Mouse (Mus musculus) frontal cortex, postnatal 10 days (tissue): ENCODE results near the gene Atrx.
"Not testable (repeated sequence)": the region's sequence is repeated elsewhere in the genome, so short reads cannot be mapped to it uniquely, and the experiment has no call there.

Source experiments
- DNase-seq, 2 experiments: peaks; one replicate each; pipeline ENCODE4 v3.0.0; 2022; ENCODE audit warnings: low spot score in 2 of 2, mixed read lengths in 1 of 2

The Atrx gene

DNA sequence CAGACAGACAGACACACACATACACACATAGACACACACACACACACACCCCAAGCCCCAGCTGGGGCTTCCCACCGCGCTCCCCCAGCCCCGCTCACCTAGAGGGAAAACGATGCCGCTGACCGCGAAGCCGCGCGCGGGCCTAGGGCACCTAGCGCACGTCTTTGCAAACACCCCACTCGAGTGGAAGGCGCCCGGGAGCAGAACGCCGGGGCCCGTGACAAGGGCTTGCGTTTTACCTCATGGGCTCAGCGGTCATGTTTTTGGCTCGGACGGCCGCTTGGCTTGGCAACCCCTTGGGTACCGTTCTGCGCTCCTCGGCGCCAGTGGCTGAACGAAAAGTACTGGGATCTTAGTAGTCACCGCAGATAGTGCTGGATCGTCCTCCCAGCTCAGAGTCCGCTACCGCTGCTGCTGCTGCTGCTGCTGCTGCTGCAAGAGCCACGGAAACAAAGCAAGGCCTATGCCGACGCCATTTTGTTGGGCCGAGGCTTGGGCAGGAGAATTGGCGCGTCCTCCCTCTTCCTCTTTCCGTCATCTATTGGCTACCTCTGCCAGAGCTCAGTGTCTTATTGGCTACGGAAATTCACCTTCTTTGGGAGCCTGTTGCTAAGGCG is at the start of gene Atrx:
Gene Atrx (minus strand): TSS at position 543 of the 617 bp plus-strand sequence.
- DNase-seq, result peak; percentile 65 to 67

DNA sequence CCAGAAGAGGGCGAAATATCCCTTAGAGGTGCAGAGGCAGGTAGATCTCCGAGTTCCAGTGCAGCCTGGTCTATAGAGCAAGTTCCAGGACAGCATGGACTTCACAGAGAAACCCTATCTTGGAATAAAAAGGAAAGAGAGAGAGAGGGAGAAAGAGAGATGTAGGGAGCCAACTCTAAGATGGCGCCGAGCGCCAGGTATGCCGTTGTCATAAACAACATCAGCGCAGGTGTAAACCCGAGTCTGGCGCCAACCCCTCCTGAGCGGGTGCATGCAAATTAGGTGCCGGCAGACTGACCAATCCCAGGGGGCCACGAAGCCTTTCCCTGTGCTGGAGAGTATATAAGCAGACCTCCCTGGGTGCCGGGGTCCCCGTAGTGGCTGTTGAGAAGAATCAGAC is 27.9 kb upstream of the Atrx start:
- DNase-seq, result not testable (repeated sequence)

DNA sequence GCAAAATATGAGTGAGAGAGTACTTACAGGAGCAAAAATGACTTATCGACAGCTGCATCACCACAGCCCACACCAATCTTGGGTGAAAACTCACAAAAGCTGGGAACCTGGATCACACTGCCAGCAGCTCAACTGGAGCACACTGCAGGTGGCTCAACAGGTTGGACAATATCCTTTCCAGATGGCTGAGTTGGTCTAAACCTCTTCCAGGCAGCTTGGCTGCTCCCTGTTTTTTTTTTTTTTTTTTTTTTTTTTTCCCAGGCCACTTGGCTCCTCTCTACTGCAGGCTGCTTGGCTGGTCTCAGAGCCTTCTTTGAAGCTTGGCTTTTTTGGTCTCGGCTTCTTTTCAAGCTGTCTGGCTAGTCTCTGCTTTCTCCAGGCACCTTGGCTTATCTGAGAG is 24.8 kb upstream of the Atrx start:
- DNase-seq, result no peak

DNA sequence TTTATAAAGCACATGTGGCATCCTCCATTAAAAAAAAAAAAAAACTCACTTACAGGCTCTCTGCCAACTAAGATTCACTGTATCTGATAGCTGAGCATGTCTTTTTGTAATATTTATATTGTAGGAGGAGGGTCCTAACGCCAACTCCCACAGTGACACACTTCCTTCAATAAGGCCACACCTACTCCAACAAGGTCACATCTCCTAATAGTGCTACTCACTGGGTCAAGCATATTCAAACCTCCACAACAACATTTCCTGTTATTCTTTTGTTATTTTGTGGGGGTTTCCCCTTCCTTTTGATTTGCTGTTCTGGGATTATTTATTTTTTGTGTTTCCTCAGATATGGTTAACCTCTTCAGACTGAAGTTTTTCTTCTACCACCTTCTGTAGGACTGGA is 17.2 kb upstream of the Atrx start:
- no peak for DNase-seq

DNA sequence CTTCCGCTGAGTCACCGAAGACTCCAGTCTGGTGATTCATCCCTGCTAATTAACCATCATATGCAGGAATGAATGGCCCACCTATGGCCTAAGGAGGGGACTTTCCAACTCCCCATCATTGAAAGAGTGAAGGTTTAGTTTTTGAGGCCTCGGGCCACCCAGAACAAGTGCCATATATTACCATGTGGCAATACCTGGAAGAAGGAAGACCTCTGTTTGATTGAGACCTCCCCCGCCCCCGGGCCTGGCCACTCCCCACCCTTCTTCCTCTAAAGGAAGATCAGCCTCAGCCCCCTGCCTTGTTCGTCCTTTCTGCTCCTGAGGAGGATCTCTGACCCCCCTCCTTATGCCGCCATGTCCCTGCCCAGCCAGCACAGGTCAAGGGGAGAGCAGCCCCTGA is 10.0 kb upstream of the Atrx start:
- DNase-seq, result no peak

DNA sequence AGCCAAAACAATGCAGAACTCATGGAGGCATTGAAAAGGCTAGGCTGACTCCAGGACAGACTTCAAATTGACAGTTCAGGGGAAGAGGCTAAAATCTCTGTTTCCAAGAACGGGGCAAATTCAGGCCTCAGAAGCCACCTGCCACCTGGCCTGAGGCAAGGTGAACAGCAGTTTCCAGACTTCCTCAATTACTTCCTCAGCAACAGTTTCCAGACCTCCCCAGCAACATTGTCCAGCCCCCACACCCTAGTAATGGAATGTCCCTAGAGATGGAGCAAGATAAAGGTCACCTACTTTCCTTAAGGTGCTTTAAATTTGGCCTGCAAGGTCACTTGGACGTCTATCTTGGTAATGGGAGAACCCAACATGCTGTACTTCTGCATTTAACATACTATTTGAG is 8.5 kb upstream of the Atrx start:
- no peak for DNase-seq

DNA sequence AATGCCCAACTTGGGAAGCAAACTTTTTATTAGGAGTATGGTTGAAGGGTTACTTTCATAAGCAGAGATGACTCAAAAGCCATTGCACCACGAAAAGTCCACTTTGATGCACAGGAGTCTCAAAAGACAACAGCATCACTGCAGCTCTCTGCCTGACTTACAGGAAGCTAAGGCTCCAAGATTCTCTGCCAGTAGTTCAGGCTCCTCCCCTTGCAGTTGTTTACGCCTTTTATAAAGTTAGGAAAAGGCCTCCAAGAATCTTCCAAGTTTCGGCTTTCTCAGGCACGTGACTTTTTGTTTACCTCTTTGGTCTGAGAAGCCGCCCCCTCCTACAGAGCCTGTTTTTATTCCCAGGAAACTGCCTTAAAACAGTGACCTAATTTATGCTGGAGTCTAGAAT is 5.1 kb upstream of the Atrx start:
- DNase-seq, result no peak

DNA sequence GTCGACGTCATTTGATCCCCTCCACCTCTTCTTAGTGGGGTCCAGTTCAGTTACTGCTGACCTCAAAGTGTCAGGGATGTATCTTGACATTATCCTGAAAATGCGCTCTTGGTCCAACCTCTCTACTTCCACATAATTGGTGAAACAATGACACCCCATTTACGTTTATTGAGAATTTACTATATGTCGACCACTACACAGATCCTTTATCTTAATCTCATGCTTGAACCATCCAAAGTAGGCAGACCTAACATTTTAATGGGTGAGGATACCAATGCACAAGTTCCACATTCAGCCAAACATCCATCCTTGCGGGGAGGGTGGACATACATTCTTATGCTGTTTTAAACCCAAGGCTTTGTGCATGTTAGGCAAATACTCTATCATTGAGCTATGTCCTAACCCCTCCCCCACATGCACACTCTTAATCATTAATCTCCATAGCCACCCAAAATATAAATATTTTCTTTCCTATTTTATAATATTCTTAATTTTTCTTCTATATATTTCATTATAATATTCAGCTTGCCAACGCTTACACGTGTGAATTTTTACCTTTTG is 355 bp upstream of the Atrx start:
- DNase-seq, result no peak

DNA sequence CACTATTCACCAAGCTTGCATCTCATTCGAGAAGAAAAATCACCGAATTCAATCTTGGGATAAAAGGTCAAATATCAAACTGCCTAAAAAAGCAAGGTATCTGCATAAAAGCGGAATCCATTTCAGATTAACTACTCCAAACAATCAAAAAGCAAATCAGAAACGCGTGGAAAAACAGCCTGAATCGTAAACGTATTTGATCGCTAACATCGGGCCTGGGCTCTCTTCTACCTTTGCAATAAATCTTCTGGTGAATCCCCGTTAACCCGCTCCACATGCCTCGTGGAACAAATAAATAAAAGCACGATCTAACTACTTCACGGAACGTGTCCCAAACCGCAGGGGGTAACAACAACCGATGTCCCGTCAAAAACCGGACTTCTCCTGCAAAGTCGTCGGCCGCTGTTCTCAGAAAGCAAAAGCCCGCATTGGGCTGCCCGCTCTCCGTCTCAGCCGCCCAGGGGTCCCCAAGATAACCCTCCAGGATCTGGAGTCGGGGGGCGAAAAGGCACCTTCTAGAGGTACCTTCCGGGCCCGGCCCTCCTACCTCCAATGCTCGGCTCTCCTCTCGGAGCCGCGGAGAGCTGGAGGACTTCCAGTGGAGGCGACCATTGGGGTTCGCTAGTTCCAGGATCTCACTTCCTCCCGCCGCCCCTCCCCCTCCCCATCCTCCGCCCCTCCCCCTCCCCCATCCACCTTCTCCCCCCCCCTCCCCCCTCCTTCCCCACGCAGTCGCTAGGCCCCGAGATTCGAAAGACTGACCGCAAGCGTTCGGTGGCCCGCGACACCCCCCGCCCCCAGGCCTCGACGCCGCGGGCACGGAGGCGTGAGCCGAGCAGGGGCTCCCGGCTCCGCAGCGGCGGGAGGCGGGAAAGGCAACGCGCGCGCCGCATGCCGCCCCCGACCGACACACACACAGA is 1.0 kb downstream of the Atrx start:
- peak; percentile 20 to 22 for DNase-seq

DNA sequence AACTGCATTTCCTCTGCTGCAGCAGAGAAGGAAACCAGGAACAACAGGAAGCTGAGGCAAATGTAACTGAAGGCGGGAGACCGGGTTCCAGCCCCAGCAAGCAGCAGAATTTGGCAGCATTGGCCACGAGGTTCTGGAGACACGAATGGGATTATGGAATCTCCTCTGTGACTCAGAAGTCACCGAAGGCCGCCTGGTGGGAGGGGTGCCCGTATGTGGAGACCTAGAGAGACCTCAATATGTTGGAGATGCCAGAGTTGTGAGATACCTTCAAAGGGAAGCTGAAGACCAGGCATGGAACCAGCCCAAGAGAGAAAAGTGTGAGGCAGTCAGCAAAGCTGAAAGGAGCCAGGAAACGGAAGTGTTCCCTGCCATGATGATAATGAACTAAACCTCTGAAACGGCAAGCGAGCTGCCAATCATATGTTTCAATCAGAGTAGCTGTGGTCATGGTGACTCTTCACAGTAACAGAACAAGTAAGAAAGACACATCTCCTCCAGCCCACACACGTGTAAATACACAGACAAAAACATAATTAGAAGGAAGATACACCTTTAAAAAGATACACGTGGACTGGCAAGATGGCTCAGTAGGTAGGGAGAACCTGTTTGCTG is 3.0 kb downstream of the Atrx start:
- no peak for DNase-seq

DNA sequence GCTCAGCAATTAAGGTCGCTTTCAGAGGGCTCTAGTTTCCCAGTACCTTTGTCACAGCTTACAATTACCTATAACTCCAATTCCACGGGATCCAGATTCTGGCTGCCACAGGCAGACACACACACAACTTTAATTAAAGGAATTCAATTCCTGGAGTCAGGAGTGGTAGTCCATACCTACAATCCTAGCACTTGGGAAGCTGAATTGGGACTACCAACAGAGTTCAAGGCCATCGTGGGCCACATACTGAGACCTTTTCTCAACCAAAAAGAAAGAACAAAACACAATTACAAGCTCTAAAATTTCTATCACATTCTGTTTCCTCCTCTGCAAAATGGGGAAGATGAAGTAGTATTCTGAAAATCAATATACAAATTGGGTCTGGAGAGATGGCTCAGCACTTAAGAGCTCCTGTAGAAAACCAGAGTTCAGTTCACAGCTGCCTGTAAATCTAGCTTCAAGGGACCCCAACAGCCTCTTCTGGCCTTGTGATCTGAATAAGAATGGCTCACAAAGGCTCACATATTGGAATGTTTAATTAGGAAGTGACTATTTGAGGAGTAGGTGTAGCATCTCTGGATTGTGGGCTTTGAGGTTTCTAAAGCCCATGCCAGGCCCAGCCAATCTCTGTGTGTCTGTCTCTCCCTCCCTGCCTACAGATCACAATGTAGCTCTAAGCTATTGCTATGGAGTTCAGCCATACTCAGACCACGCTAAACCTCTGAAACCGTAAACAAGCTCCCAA is 4.7 kb downstream of the Atrx start:
- no peak for DNase-seq

DNA sequence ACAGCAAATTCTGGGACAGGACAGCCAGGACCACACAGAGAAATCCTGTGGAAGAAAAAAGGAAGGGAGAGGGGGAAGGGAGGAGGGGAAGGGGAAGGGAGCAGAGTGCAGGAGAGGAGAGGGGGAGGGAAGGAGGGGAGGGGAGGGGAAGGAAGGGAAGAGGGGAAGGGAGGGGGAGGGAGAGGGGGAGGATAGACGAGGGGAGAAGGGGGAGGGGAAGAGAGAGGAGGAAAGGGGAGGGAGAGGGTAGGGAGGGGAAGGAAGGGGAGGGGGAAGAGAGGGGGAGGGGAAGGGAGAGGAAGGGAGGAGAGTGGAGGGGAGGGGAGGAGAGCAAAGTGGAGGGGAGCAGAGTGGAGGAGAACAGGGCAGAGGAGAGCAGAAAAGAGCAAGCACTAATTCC is 5.3 kb downstream of the Atrx start:
- DNase-seq, result no peak

DNA sequence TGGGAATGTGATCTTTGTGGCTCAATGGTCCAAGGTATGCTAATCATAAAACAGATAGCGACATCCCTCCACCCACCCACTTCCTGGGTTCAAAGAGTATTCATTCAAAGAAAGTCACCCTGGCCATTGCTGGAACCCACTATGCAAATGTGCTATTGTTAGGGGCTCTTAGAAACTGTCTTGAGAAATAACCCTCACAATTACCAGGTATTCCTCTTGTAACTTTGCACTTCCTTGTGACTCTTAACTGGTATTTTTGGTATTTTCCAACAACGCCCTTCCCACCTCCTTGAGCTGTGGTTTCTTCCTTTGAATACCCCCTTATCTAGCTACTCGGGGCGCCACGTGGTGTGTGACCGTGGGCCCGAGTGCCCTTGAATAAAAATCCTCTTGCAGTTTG is 6.2 kb downstream of the Atrx start:
- DNase-seq, result not testable (repeated sequence)

DNA sequence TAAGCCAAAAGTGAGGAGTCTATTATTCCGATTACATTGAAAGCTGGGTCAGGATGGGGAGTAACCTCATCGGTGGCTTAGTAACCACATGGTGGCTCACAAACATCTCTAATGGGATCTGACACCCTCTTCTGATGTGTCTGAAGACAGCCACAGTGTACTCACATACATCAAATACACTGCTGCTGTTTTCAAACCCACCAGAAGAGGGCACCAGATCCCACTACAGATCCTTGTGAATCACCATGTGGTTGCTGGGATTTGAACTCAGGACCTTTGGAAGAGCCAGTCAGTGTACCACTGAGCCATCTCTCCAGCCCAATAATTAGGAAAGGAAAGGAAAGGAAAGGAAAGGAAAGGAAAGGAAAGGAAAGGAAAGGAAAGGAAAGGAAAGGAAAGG is 7.8 kb downstream of the Atrx start:
- DNase-seq, result no peak

DNA sequence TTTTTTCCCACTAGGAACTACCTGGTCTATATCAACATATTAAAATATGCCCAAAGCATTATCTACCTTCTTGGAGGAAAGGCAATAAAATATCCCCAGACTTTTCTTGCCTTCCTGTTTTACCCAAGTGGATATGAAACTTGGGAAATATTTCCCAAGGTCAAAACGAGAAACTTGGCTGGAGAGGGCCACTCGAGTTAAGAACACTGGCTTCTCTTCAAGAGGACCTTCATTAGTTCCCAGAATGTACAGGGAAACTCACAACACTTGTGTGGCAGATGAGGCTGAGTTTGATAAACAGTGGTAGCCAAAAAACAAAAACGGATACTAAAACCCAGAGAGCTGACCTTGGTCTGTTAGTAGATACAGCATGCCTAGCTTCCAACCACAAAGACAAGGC is 17.5 kb downstream of the Atrx start:
- DNase-seq, result no peak

DNA sequence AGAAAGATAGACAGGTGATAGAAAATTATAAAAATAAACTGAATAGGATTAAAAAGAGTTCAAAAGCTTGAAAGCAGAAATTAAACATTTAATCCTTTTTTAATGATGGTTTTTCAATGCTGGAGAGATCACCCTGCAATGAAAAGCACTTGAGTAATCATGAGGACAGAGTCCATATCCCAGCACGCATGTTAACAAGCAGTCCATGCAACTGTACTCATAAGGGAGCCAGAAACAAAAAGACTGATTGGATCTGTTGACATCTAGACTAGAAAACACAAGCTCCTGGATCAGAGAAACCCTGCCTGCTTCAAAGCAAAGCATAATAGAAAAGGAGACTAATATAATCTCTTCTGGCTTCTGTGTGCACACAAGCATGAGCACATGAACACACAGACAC is 27.6 kb downstream of the Atrx start:
- no peak for DNase-seq

DNA sequence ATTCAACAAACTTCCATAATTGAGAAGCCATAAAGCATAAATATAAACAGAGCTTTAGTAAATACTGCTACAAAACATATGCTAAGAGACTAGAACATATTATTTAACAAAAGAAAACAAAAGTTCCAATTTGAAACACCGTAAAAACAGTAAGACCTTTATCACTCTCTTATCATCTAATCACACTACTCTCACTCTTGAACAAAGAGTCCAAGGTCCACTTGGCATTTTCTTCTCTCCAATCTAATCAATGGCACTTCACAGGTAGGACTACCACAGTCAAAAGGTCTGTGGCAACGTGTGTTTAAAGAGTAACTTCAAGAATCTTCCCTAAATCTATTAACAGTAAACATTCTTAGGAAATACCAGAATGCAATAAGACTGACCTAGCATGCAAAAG is 42.3 kb downstream of the Atrx start:
- no peak for DNase-seq

DNA sequence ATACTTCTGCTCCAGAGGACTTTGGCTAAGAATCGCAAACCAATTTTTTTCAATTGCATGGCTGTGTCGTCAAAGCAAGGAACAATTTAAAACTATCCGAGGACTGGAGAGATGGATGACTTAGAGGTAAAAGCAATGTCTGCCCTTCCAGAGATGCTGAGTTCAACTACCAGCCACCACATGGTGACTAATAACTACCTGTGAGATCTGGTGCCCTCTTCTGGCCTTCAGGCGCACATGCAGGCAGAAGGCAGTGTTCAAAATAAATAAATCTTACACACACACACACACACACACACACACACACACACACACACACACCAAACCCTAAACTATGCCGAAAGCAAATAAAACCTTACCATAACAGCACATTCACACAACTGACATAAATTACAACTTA is 64.8 kb downstream of the Atrx start:
- no peak for DNase-seq

DNA sequence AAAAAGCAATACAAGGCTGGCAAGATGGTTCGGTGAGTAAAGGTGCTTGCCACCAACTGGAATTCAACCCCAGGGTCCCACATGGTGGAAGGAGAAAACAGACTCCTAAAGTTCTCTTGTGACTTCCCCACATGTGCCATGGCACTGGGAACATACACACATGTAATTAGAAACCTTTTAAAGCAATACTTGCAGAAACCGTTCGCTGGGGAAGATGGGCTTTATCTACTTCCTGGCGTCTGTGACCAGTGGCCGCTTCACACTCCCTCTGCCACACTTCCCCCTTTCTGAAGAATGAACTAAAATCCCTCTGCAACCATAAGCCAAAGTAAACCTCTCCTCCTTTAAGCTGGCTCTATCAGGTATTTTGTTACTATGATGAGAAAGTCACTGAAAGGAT is 104.7 kb downstream of the Atrx start:
- no peak for DNase-seq

DNA sequence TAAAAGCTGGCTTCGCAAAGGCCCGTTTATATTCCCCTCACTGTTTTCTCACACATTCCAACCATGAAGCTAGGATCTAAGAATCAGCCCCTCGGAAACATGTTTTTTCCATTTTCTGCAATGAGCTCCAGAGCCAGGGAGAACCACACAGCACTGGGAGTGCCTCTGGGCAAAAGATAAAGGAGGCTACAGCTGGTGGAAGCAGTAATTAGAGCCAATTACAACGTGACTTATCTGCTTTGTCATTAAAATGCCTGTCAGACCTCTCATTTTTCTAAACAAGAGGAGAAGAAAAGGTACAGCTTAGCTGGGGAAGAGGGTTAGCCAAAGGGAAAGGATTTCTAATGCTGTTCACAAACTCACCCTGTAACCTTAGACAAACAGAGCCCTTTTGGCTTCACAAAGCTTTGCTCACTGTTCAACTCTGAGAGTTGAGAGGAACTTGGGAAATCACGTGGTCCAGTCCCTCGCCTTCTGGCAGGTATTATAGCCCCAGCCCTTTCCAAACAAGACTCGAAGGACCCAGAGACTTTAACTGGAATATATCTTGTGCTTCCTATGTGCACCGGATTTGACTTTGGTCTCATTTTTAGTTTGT is 134.3 kb downstream of the Atrx start:
- no peak for DNase-seq

DNA sequence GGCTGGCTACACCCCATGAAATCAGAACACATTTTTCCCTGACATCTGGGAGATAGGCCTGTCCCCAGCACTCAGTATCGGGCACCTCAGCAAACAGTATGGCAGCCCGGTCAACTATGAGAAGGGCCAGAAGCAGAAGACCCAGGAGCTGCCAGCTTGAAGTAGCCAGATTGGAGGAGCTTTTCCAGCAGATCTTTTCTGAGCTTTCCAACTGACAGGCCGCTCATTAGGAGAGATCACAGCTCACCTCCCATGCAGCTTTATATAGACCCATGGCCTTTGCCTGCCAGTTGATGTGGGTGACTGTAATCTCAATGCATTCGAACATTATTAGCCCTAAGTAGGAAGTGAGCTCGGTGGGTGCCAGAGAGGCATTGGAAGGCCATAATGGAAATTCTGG is 155.9 kb downstream of the Atrx start:
- DNase-seq, result no peak

DNA sequence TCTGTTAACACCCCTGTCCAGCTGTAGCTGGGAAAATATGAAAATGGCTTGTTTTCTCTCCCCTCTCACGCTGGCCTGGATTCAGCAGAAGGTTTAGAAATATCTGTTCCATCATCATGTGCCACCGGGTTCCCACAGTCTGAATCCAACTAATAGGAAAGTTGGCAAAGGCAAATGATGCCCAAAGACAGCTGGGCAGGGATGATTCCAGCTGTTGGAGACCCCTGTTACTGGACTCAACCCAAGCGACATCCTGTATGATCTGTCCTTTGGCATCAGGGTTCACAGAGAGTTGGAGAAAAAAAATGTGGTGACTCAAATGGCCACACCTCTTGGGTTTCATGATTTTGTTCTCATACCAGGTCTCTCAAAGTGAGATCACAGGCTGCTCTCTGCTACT is 161.3 kb downstream of the Atrx start:
- no peak for DNase-seq
